Mouse (Mus musculus): Measurements from ENCODE around the gene Kmt2d. TPM values are rescaled to one million over a fixed set of nuclear protein-coding genes. Genes with fewer than 3 reads are reported as not detected.
"Not testable (repeated sequence)": the region's sequence is repeated elsewhere in the genome, so short reads cannot be mapped to it uniquely, and the experiment has no call there.

Gene Kmt2d
- polyA plus RNA-seq, 1 experiment from 2014 or later: 13.4 TPM

- H3K9me3 ChIP-seq; H3K9ac ChIP-seq (replicated peaks); ATAC-seq (ENCODE audit: low FRiP score, low read depth); H3K27ac ChIP-seq (replicated peaks); H3K4me3 ChIP-seq; H3K4me2 ChIP-seq (replicated peaks): not testable (repeated sequence)
- H3K27me3 ChIP-seq: peaks cover 49% of the 10 kb centered on the region
- WGBS: 76% methylated on average over 6 of the region's 6 CpGs
- H3K4me1 ChIP-seq: peaks cover 38% of the 10 kb centered on the region
- peaks cover 32% of the 10 kb centered on the region for H3K36me3 ChIP-seq
Measured at GRCm38 (mm10) chr15:98810212-98810611, 60.8 kb downstream of the Kmt2d start.

- no peak within 1 kb of the TSS for H3K27ac ChIP-seq (replicated peaks)
- H3K4me1 ChIP-seq: peaks cover 38% of the 10 kb centered on the region
- peak within 1 kb of the TSS; percentile 47 for H3K4me3 ChIP-seq
- ATAC-seq (ENCODE audit: low FRiP score, low read depth): no peak
- peak within 1 kb of the TSS; percentile 66 for H3K4me2 ChIP-seq (replicated peaks)
- H3K36me3 ChIP-seq: peaks cover 29% of the 10 kb centered on the region
- 58% methylated on average over 3 of the region's 3 CpGs for WGBS
- peaks cover 58% of the 10 kb centered on the region for H3K27me3 ChIP-seq
- H3K9me3 ChIP-seq: no peaks in the 10 kb centered on the region
- no peak within 1 kb of the TSS for H3K9ac ChIP-seq (replicated peaks)
Measured at GRCm38 (mm10) chr15:98809390-98809789, 61.6 kb downstream of the Kmt2d start, which contains the start of gene Ddn. Gene Ddn, minus strand, starts transcription at chr15:98809490.

DNA sequence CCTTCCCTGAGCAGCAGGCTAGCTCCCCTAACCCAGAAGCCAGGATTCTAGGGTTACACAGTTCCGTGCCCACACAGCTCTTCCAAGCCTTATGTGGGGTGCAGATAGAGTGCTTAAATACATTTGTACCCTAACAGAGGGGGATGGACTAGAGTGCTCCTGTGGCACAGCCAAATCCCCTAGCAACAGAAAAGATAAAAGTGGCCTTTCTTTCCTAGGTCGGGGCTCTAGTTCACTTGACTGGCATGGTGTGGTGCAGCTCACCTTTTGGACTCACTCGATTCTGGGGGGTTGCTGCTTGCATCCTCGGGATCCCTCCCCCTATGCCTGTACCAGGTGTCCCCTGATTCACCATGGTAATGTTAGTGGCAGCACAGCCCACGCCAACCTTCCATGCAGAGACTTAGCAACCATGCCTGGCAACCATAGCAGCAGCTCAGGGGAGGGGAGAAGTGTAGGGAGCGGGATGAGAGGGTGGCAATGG is 62.3 kb downstream of the Kmt2d start:
- Histone ChIP-seq H3K4me1 (peaks cover 41% of the 10 kb centered on the region), H3K27me3 (peaks cover 65% of the 10 kb centered on the region), H3K27ac (replicated peaks) (no peak overlapping the region), H3K9ac (replicated peaks) (no peak overlapping the region), H3K4me2 (replicated peaks) (peak overlapping the region; percentile 66), H3K4me3 (peak overlapping the region; percentile 47), H3K36me3 (peaks cover 22% of the 10 kb centered on the region), H3K9me3 (no peaks in the 10 kb centered on the region)
- WGBS: 11% methylated on average over 6 of the region's 6 CpGs
- ATAC-seq (ENCODE audit: low FRiP score, low read depth): no peak

DNA sequence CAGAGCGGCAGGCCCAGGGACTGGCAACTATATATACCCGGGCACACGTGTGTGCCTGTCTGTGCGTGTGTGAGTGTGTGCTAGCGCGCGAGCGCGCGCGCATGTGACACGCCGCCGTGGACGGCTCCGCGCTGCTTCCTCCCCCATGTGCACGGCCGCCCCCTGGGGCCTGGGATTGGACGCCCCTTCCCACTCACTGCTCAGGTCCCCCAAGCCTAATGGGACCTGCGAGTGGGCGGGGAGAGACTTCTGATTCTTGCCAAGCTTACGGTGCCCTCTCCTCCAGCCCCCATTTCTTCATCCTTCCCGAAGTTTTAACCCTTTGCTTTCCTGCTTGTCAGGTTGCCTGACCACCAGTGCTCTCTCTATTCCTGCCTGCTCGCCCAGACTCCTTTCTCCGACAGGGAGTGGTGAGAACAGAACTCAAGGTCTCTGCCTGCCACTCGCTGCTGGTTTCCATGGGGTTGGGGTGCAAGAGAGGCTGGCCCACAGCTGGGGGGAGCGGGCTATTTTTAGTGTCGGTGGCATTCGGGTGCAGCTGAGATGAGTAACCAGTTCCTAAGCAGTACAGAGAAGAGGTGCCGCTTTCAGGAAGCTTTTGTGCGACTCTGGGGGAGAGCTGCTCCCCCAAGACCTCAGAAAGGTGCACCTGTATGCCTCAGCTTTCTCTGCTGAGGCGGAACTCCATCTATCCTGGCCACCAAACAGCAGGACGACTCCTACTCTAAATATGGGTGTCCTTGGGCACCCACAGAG is 62.9 kb downstream of the Kmt2d start:
- Histone ChIP-seq H3K4me1 (peaks cover 41% of the 10 kb centered on the region), H3K36me3 (peaks cover 16% of the 10 kb centered on the region), H3K9me3 (no peaks in the 10 kb centered on the region), H3K4me2 (replicated peaks) (peak overlapping the region; percentile 66), H3K4me3 (peak overlapping the region; percentile 47), H3K27me3 (peaks cover 71% of the 10 kb centered on the region), H3K27ac (replicated peaks) (no peak overlapping the region), H3K9ac (replicated peaks) (peak overlapping the region; percentile 39; the same call in 1 of the 2 replicates)
- ATAC-seq (ENCODE audit: low FRiP score, low read depth): no peak
- WGBS: 2% methylated on average over 32 of the region's 34 CpGs

GRCm38 (mm10) chr15:98806809-98807770 is 63.9 kb downstream of the Kmt2d start:
- Histone ChIP-seq H3K36me3 (peaks cover 8% of the 10 kb centered on the region; the same call in 1 of the 2 replicates), H3K27me3 (peaks cover 81% of the 10 kb centered on the region), H3K4me2 (replicated peaks) (peak overlapping the region; percentile 66), H3K27ac (replicated peaks) (no peak overlapping the region), H3K9me3 (no peaks in the 10 kb centered on the region), H3K9ac (replicated peaks) (peak overlapping the region; percentile 39; the same call in 1 of the 2 replicates), H3K4me1 (peaks cover 41% of the 10 kb centered on the region), H3K4me3 (peak overlapping the region; percentile 47)
- WGBS: under 1% methylated on average over 55 of the region's 58 CpGs
- ATAC-seq (ENCODE audit: low FRiP score, low read depth): no peak

DNA sequence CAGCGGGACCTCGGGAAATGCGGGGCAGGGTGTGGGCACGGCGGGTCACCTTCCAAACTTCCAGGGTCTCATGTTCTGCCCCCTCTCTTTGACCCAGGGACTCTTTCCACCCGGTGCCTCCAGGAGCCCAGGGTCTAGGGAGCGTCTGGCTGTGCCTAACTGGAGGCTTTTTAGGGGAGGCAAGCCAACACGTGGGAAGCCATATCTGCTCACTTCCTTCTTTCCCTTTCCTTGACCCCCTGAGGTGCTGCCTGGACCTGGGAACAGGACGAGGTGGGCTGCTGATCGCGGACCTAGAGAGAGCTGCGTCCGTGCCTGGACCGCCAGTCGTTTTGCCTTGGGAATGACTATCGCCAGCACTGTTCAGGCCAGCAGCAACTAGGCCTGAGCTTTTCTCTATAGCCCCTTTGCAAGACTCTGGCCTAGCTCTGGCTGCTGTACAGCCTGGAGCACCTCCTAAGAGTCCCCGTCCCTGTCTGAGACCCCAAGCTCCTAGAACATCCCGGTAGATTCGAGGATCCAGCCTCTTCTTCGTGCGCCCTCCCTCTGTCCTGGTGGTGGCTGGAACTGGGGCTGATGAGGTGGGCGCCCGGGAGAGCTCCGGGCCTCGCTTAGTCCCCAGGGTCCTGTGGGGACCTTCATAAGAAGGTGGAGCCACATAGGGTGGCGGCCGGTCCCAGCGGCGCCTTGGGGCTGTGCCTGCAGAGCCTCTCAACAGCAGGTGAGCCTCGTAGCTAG is 64.8 kb downstream of the Kmt2d start:
- H3K27ac ChIP-seq (replicated peaks): no peak overlapping the region
- H3K36me3 ChIP-seq: 0 out of 2 replicates have a peak, but pooled peaks cover 2% of the 10 kb centered on the region
- H3K4me3 ChIP-seq: peak overlapping the region; percentile 47
- ATAC-seq (ENCODE audit: low FRiP score, low read depth): no peak
- H3K27me3 ChIP-seq: peaks cover 89% of the 10 kb centered on the region
- WGBS: 3% methylated on average over 30 of the region's 30 CpGs
- peaks cover 41% of the 10 kb centered on the region for H3K4me1 ChIP-seq
- no peaks in the 10 kb centered on the region for H3K9me3 ChIP-seq
- H3K4me2 ChIP-seq (replicated peaks): peak overlapping the region; percentile 66
- 0 out of 2 replicates have a peak overlapping the region, but pooled peaks have one; percentile 54 for H3K9ac ChIP-seq (replicated peaks)

DNA sequence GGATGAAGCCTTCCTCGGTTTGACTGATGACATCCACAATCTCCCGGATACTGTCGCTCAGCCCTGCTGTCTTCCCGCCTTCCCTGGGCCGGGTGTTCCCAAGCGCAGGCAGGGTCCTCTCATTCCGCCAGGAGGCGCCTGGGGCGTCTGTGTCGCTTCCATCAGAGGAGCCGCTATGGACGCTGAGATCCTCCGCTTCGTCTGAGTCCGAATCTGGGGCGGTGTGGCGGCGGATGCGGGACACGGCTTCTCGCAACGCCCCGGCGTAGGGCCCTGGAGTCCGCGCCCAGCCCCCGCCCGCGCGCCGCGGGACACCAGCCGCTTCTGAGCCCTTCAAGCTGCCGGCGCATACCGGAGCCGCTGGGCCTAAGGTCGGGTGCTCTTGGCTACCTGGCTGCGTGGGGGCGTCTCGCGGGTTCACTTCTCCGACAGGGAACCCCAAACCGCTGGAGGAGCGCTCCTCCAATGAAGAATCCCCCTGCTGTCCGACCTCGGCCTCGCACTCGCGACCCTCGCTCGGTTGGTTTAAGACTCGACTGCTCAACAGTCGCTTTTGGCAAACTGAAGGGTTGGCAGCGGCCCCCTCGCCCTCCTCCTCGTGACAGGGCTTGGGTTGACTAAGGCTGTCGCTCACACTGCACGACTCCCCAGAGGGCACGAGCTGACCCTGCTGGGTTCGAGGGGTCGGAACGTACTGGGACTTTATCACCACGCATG is 65.5 kb downstream of the Kmt2d start:
- H3K9me3 ChIP-seq: no peaks in the 10 kb centered on the region
- peak overlapping the region; percentile 47 for H3K4me3 ChIP-seq
- peak overlapping the region; percentile 54 for H3K9ac ChIP-seq (replicated peaks)
- no peaks in the 10 kb centered on the region for H3K36me3 ChIP-seq
- peak overlapping the region; percentile 66 for H3K4me2 ChIP-seq (replicated peaks)
- WGBS: under 1% methylated on average over 64 of the region's 64 CpGs
- no peak overlapping the region for H3K27ac ChIP-seq (replicated peaks)
- peaks cover 41% of the 10 kb centered on the region for H3K4me1 ChIP-seq
- H3K27me3 ChIP-seq: peaks cover 97% of the 10 kb centered on the region
- ATAC-seq (ENCODE audit: low FRiP score, low read depth): no peak

DNA sequence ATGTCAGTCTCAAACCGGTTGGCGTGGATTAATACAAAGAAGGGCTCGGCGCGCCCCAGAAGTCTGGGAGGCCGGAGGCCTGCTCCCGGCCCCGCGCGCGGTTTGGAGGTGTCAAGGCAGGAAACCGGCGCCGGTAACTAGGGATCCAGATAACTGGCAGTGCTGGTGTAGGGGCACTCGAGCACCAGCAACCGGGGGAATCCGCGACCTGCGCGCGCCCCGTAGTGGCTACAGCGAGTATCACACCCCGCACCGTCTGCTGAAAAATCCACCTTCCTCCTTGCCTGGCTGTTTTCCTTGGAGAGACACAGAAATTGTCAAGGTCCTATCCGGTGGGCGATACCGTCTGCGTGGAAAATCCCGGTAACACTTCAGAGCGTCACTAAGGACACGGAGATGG is 67.0 kb downstream of the Kmt2d start:
- peaks cover 100% of the 10 kb centered on the region for H3K27me3 ChIP-seq
- 0 out of 2 replicates have a peak overlapping the region, but pooled peaks have one; percentile 4 for H3K4me3 ChIP-seq
- peak; percentile 50; the same call in 1 of the 2 replicates for ATAC-seq (ENCODE audit: low FRiP score, low read depth)
- 0 out of 2 replicates have a peak overlapping the region, but pooled peaks have one; percentile 11 for H3K9ac ChIP-seq (replicated peaks)
- H3K9me3 ChIP-seq: no peaks in the 10 kb centered on the region
- no peak overlapping the region; the same call in 1 of the 2 replicates for H3K4me2 ChIP-seq (replicated peaks)
- no peaks in the 10 kb centered on the region for H3K36me3 ChIP-seq
- no peak overlapping the region for H3K27ac ChIP-seq (replicated peaks)
- WGBS: 1% methylated on average over 32 of the region's 32 CpGs
- H3K4me1 ChIP-seq: peaks cover 41% of the 10 kb centered on the region

- H3K4me2 ChIP-seq (replicated peaks): no peak overlapping the region
- peaks cover 42% of the 10 kb centered on the region for H3K4me1 ChIP-seq
- 0 out of 2 replicates have a peak overlapping the region, but pooled peaks have one; percentile 4 for H3K9ac ChIP-seq (replicated peaks)
- H3K9me3 ChIP-seq: no peaks in the 10 kb centered on the region
- H3K4me3 ChIP-seq: no peak overlapping the region
- WGBS: 7% methylated on average over 8 of the region's 8 CpGs
- H3K27me3 ChIP-seq: peaks cover 100% of the 10 kb centered on the region
- ATAC-seq (ENCODE audit: low FRiP score, low read depth): no peak
- H3K27ac ChIP-seq (replicated peaks): no peak overlapping the region
- no peaks in the 10 kb centered on the region for H3K36me3 ChIP-seq
Measured at GRCm38 (mm10) chr15:98802926-98803325, 68.1 kb downstream of the Kmt2d start.

GRCm38 (mm10) chr15:98799396-98799795 is 71.6 kb downstream of the Kmt2d start:
- Histone ChIP-seq H3K27me3 (peaks cover 100% of the 10 kb centered on the region), H3K9me3 (no peaks in the 10 kb centered on the region), H3K4me3 (no peak overlapping the region), H3K36me3 (no peaks in the 10 kb centered on the region), H3K4me2 (replicated peaks) (no peak overlapping the region), H3K27ac (replicated peaks) (no peak overlapping the region), H3K4me1 (peaks cover 36% of the 10 kb centered on the region), H3K9ac (replicated peaks) (no peak overlapping the region)
- ATAC-seq (ENCODE audit: low FRiP score, low read depth): no peak
- 9% methylated on average over 12 of the region's 12 CpGs for WGBS
